Mouse (Mus musculus) neural tube, embryonic 14.5 days (tissue): ENCODE measurements at regions not wholly inside any gene's neighbourhood (a gene's known extent, or its start where the extent isn't known, plus 50 kb on each side); places are given as distances from the start of the nearest gene placed in this dataset.

ENCODE experiments used
- ATAC-seq: fragments of 200-750 bp; cut with Nextera tagmentation; 2 replicates; pipeline ENCODE4 v1.8.0; 2017; ENCODE audit warnings: low read depth, mild to moderate bottlenecking, moderate TSS enrichment, moderate library complexity
- H3K27ac ChIP-seq: fragments of 300-500 bp; sonication (generic); 2 replicates; pipeline ENCODE4 v1.5.1; 2014; ENCODE audit warnings: low read depth, mild to moderate bottlenecking, control low read depth, low read length, moderate library complexity, mixed read lengths
- H3K27me3 ChIP-seq: fragments of 300-500 bp; sonication (generic); 2 replicates; pipeline ENCODE4 v1.6.1; 2014; ENCODE audit warnings: low read length; ENCODE audit not compliant: control insufficient read depth, insufficient read depth
- H3K36me3 ChIP-seq: fragments of 300-500 bp; sonication (generic); 2 replicates; pipeline ENCODE4 v1.6.1; 2014; ENCODE audit warnings: low read length, mixed read lengths; ENCODE audit not compliant: control insufficient read depth, insufficient read depth
- H3K4me1 ChIP-seq: fragments of 300-500 bp; sonication (generic); 2 replicates; pipeline ENCODE4 v1.6.1; 2014; ENCODE audit warnings: low read length; ENCODE audit not compliant: control insufficient read depth, insufficient read depth
- H3K4me2 ChIP-seq: fragments of 300-500 bp; sonication (generic); 2 replicates; pipeline ENCODE4 v1.6.1; 2014; ENCODE audit warnings: mild to moderate bottlenecking, low read depth, low read length, control low read depth
- H3K4me3 ChIP-seq: fragments of 300-500 bp; sonication (generic); 2 replicates; pipeline ENCODE4 v1.5.1; 2014; ENCODE audit warnings: low read depth, low read length, control low read depth, mixed read lengths
- H3K9ac ChIP-seq: fragments of 300-500 bp; sonication (generic); replicated peaks from 2 replicates; pipeline ENCODE4 v1.6.1; 2014; ENCODE audit warnings: low read depth, mild to moderate bottlenecking, control low read depth, low read length, mixed read lengths
- H3K9me3 ChIP-seq: fragments of 300-500 bp; sonication (generic); 2 replicates; pipeline ENCODE4 v1.6.1; 2016; ENCODE audit warnings: low read length; ENCODE audit not compliant: control insufficient read depth
- WGBS: fragments of 180-500 bp; shearing (Covaris S2); extraction: QIAGEN DNeasy Blood & Tissue Kit; methylation state at CpG from one replicate; pipeline ENCODE4 v1.1.7; 2014; 5-methylcytosine and 5-hydroxymethylcytosine counted together

DNA sequence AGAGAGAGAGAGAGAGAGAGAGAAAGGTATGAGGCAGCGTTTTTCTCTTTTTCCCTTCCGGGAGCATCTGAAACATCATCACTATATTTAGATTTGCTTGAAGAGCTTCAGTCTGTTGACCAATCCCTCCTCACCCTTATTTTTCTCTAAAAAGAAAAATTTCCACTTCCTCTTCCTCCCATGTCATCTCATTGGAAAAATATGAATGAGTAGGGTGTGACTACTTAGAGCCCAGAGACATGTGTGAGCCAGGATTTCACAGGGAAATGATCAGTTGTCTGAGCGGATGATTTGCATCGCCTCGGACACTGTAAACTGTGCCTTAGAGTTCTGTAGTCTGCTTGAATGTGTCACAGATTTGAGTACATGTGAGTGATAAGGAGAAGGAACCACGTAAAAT, 111.3 kb upstream of the Ptger4 start:
- Histone ChIP-seq H3K27me3 (no peaks in the 10 kb centered on the region), H3K4me1 (no peaks in the 10 kb centered on the region), H3K4me2 (no peak overlapping the region), H3K36me3 (no peaks in the 10 kb centered on the region), H3K27ac (no peak overlapping the region), H3K9me3 (no peaks in the 10 kb centered on the region), H3K9ac (no peak overlapping the region), H3K4me3 (no peak overlapping the region)
- 97% methylated on average over 6 of the region's 6 CpGs for WGBS
- no peak for ATAC-seq

DNA sequence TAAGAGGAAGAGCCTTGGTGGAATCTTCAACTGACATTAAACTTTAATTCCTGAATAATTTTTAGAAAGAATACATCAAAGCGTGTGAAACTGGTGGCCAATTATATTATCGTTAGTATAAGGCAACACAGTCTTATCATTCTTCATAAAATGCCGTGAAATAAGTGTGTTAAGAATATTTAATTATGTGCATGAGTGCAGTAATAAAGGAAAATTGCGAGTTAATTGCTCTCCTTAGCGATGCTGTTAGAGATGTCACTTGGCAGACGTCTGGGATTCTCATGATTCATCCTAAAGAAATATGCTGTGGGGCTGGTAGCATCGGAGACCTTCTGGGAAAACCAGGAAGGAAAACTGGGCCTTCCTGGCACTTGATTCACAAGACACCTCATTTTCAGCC, 110.3 kb upstream of the Ptger4 start:
- ATAC-seq: no peak
- Histone ChIP-seq H3K4me3 (no peak overlapping the region), H3K9ac (no peak overlapping the region), H3K4me2 (no peak overlapping the region), H3K4me1 (no peaks in the 10 kb centered on the region), H3K27me3 (no peaks in the 10 kb centered on the region), H3K36me3 (no peaks in the 10 kb centered on the region), H3K27ac (no peak overlapping the region), H3K9me3 (no peaks in the 10 kb centered on the region)
- 66% methylated on average over 7 of the region's 7 CpGs for WGBS

DNA sequence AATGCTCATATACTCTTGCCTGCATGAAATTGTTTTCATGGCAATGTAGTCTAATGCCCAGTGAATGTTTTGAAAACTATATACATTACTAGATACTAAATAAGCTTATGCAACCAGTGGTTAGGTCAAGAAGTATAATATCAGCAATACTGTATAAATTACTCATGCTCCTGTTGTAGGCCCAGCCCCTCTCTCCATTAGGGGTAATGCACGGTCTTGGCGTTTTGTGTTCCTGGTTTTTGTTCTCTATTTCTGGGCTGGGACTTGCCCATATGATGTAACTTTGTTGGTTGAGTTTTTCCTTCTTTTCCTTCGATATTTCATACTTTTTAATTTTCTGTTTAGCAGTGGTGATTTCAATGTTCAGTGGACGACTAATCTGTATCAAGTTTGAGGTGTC, 104.9 kb upstream of the Ptger4 start:
- H3K4me2 ChIP-seq: no peak overlapping the region
- no peak overlapping the region for H3K9ac ChIP-seq
- WGBS: 90% methylated on average over 4 of the region's 4 CpGs
- no peak for ATAC-seq
- H3K4me3 ChIP-seq: no peak overlapping the region
- no peaks in the 10 kb centered on the region for H3K4me1 ChIP-seq
- no peaks in the 10 kb centered on the region for H3K9me3 ChIP-seq
- H3K27me3 ChIP-seq: no peaks in the 10 kb centered on the region
- H3K36me3 ChIP-seq: no peaks in the 10 kb centered on the region
- no peak overlapping the region for H3K27ac ChIP-seq

DNA sequence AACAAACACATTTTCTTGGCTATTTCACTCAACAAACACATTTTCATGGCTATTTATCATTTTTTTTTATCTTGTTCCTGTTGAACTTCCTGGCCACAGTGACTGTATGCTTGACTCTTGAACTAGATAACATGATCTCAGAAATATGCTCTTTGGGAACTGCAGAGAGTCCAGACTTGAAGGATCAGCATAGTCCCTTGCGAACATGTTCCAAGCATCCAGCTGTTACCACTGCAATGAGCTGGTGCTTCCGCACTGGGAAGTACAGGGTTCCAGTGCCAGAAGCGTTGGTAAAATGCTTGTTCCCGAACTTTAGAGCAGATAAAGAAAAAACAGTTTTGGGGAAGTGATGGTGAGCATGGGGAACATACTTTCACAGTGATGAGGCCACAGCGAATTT, 103.7 kb upstream of the Ptger4 start:
- WGBS: 91% methylated on average over 5 of the region's 5 CpGs
- no peaks in the 10 kb centered on the region for H3K9me3 ChIP-seq
- ATAC-seq: no peak
- H3K9ac ChIP-seq: no peak overlapping the region
- no peak overlapping the region for H3K4me2 ChIP-seq
- no peaks in the 10 kb centered on the region for H3K36me3 ChIP-seq
- no peak overlapping the region for H3K27ac ChIP-seq
- no peaks in the 10 kb centered on the region for H3K4me1 ChIP-seq
- H3K27me3 ChIP-seq: no peaks in the 10 kb centered on the region
- H3K4me3 ChIP-seq: no peak overlapping the region

GRCm38 (mm10) chr15:5346955-5347354, 103.0 kb upstream of the Ptger4 start:
- Histone ChIP-seq H3K9me3 (no peaks in the 10 kb centered on the region), H3K36me3 (no peaks in the 10 kb centered on the region), H3K4me2 (no peak overlapping the region), H3K27ac (no peak overlapping the region), H3K4me3 (no peak overlapping the region), H3K4me1 (no peaks in the 10 kb centered on the region), H3K27me3 (no peaks in the 10 kb centered on the region), H3K9ac (no peak overlapping the region)
- WGBS: 92% methylated on average over 3 of the region's 3 CpGs
- no peak for ATAC-seq

- no peak overlapping the region for H3K4me3 ChIP-seq
- H3K27me3 ChIP-seq: no peaks in the 10 kb centered on the region
- H3K27ac ChIP-seq: no peak overlapping the region
- H3K4me2 ChIP-seq: no peak overlapping the region
- WGBS: 84% methylated on average over 6 of the region's 6 CpGs
- ATAC-seq: no peak
- no peaks in the 10 kb centered on the region for H3K36me3 ChIP-seq
- H3K4me1 ChIP-seq: no peaks in the 10 kb centered on the region
- no peak overlapping the region for H3K9ac ChIP-seq
- no peaks in the 10 kb centered on the region for H3K9me3 ChIP-seq
These were observed 99.8 kb upstream of the Ptger4 start for GRCm38 (mm10) chr15:5343794-5344193.

DNA sequence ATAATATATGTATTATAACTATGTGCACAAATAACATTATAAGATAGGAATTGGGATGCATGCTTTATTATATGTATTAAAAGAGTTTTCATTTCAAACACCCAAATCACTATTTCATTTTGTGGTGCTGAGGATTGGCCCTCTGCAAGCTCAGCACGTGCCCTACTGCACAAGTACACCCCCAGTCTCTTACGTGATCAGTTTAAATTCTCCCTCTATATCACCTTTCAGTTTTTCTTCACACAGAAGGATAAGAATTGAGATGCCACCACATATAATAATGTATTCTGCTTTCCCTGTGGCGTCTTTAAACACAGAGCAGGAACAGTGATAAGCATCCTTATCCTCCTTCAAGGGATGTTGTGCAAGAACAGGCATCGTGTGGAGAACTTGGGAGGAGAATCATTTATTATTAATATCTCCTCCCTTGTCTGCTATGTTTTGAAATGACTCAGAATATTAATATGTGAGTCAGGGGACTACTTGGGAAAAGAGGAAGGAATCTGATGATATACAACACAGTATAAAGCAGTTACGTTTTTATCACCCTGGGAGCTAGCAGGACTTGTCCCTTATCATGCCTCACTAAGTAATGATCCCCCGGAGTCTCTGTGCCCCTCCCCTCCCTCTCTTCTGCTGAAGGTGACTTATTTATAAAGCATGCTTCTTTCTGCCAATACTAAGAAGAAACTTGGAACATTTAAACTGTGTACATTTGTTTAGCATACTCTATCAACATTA, 91.7 kb upstream of the Ptger4 start:
- peak; percentile 96 for ATAC-seq
- H3K36me3 ChIP-seq: no peaks in the 10 kb centered on the region

GRCm38 (mm10) chr15:5326996-5327395, 83.0 kb upstream of the Ptger4 start:
- no peak for ATAC-seq
- Histone ChIP-seq H3K27ac (no peak overlapping the region), H3K36me3 (no peaks in the 10 kb centered on the region), H3K27me3 (no peaks in the 10 kb centered on the region), H3K9me3 (no peaks in the 10 kb centered on the region), H3K4me1 (no peaks in the 10 kb centered on the region), H3K4me2 (no peak overlapping the region), H3K9ac (no peak overlapping the region), H3K4me3 (no peak overlapping the region)
- WGBS: 70% methylated on average over 4 of the region's 4 CpGs

More for the DNA sequence above, 91.7 kb upstream of the Ptger4 start:
- no peak overlapping the region for H3K4me3 ChIP-seq
- no peak overlapping the region for H3K27ac ChIP-seq
- H3K9me3 ChIP-seq: no peaks in the 10 kb centered on the region; the same call in 1 of the 2 replicates
- 58% methylated on average over 6 of the region's 6 CpGs for WGBS
- H3K27me3 ChIP-seq: no peaks in the 10 kb centered on the region
- no peak overlapping the region for H3K4me2 ChIP-seq
- no peaks in the 10 kb centered on the region for H3K4me1 ChIP-seq
- no peak overlapping the region for H3K9ac ChIP-seq

GRCm38 (mm10) chr15:5321691-5322090, 77.7 kb upstream of the Ptger4 start:
- Histone ChIP-seq H3K36me3 (no peaks in the 10 kb centered on the region), H3K4me1 (no peaks in the 10 kb centered on the region), H3K4me2 (no peak overlapping the region), H3K27ac (no peak overlapping the region), H3K4me3 (no peak overlapping the region), H3K9me3 (no peaks in the 10 kb centered on the region), H3K9ac (no peak overlapping the region), H3K27me3 (no peaks in the 10 kb centered on the region)
- no peak for ATAC-seq
